ENCODE assay signal across 8 mouse cellular contexts in genomic region chr3:88157771-88158597, GRCm38 (mm10). TPM values are rescaled to one million over a fixed set of nuclear protein-coding genes. Genes with fewer than 3 reads are reported as not detected.
DNase-seq lines count a peak whose midpoint lies in the region; ATAC-seq lines count a peak whose summit lies in the region.

No protein-coding gene starts in this region.

- no peaks in the 10 kb centered on the region for H3K9me3 ChIP-seq in embryonic facial prominence, embryonic 12.5 days
- no peaks in the 10 kb centered on the region for H3K9me3 ChIP-seq in hindbrain, embryonic 14.5 days (ENCODE audit: control insufficient read depth, low read length)
- no peaks in the 10 kb centered on the region for H3K9me3 ChIP-seq in lung, embryonic 15.5 days

- H3K9ac ChIP-seq in embryonic facial prominence, embryonic 12.5 days: peak overlapping the region; percentile 30; the same call in 1 of the 2 replicates
- no peak overlapping the region for H3K9ac ChIP-seq in hindbrain, embryonic 14.5 days
- H3K9ac ChIP-seq in lung, embryonic 15.5 days: no peak overlapping the region

- 0 out of 2 replicates have a peak overlapping the region, but pooled peaks have one; percentile 11 for H3K4me2 ChIP-seq in embryonic facial prominence, embryonic 12.5 days (replicated peaks)
- no peak overlapping the region for H3K4me2 ChIP-seq in hindbrain, embryonic 14.5 days (replicated peaks)
- H3K4me2 ChIP-seq in lung, embryonic 15.5 days: no peak overlapping the region

- 14% methylated on average over 23 of the region's 23 CpGs for WGBS in embryonic facial prominence, embryonic 12.5 days
- WGBS in hindbrain, embryonic 14.5 days: 21% methylated on average over 23 of the region's 23 CpGs
- WGBS in lung, embryonic 15.5 days: 20% methylated on average over 23 of the region's 23 CpGs

- ATAC-seq in embryonic facial prominence, embryonic 12.5 days (ENCODE audit: insufficient number of reproducible peaks, insufficient read depth, low FRiP score, low TSS enrichment): peak; percentile 67
- ATAC-seq in hindbrain, embryonic 14.5 days (ENCODE audit: low FRiP score): no peak
- peak; percentile 77 for ATAC-seq in lung, embryonic 15.5 days (ENCODE audit: borderline replicate concordance, extremely low read depth, low FRiP score, low TSS enrichment)

- H3K4me3 ChIP-seq in embryonic facial prominence, embryonic 12.5 days: no peak overlapping the region; the same call in 1 of the 2 replicates
- H3K4me3 ChIP-seq in hindbrain, embryonic 14.5 days (replicated peaks; ENCODE audit: low read length): no peak overlapping the region
- H3K4me3 ChIP-seq in lung, embryonic 15.5 days: no peak overlapping the region

- peak; percentile 54 for DNase-seq in adrenal gland, postnatal 25 days
- DNase-seq in adrenal gland, adult 18-20 months (ENCODE audit: low spot score in 2 of 2): no peak
- DNase-seq in CD8-positive naive resting alpha-beta T cell, adult 2 months (ENCODE audit: low read depth in 2 of 2, low spot score in 2 of 2): peak; percentile 51 to 61
- DNase-seq in hindbrain, embryonic 14.5 days (ENCODE audit: low spot score): peak; percentile 60
- DNase-seq in retina, embryonic 14.5 days (ENCODE audit: low spot score): peak; percentile 77
- DNase-seq in layer of hippocampus, adult 9-10 months (ENCODE audit: low spot score): no peak

- H3K36me3 ChIP-seq in embryonic facial prominence, embryonic 12.5 days: peaks cover 63% of the 10 kb centered on the region
- H3K36me3 ChIP-seq in hindbrain, embryonic 14.5 days (replicated peaks; ENCODE audit: control insufficient read depth, insufficient read depth): peaks cover 66% of the 10 kb centered on the region
- peaks cover 67% of the 10 kb centered on the region for H3K36me3 ChIP-seq in lung, embryonic 15.5 days

- no peaks in the 10 kb centered on the region for H3K27me3 ChIP-seq in embryonic facial prominence, embryonic 12.5 days
- H3K27me3 ChIP-seq in hindbrain, embryonic 14.5 days (ENCODE audit: control insufficient read depth, insufficient read depth, low read length): no peaks in the 10 kb centered on the region
- no peaks in the 10 kb centered on the region for H3K27me3 ChIP-seq in lung, embryonic 15.5 days

- H3K27ac ChIP-seq in embryonic facial prominence, embryonic 12.5 days: 0 out of 2 replicates have a peak overlapping the region, but pooled peaks have one; percentile 36
- no peak overlapping the region for H3K27ac ChIP-seq in hindbrain, embryonic 14.5 days
- H3K27ac ChIP-seq in lung, embryonic 15.5 days: no peak overlapping the region

- H3K4me1 ChIP-seq in embryonic facial prominence, embryonic 12.5 days: peaks cover 4% of the 10 kb centered on the region
- peaks cover 12% of the 10 kb centered on the region; the same call in 1 of the 2 replicates for H3K4me1 ChIP-seq in hindbrain, embryonic 14.5 days (replicated peaks; ENCODE audit: control insufficient read depth, insufficient read depth, low read length)
- H3K4me1 ChIP-seq in lung, embryonic 15.5 days: 0 out of 2 replicates have a peak, but pooled peaks cover 2% of the 10 kb centered on the region

RNA-seq across cellular contexts. Expression of gene Mef2d, which starts 15.8 kb away (rescaled TPM):
- 104 TPM in 2 replicates for total RNA-seq in adrenal gland, postnatal 25 days (2021)
- total RNA-seq in adrenal gland, adult 18-20 months (2021): 10 to 100 TPM; 83.3 to 90.7 TPM
- 16.9 and 17.7 TPM in 2 replicates for polyA plus RNA-seq in embryonic facial prominence, embryonic 12.5 days (2016; fragmentation: Nextera tagmentation; extraction: Ambion mirVana)
- polyA plus RNA-seq in hindbrain, embryonic 14.5 days (2014; fragmentation: Nextera tagmentation; extraction: Ambion mirVana): 20.4 and 22.4 TPM in 2 replicates
- polyA plus RNA-seq in lung, embryonic 15.5 days (2015; fragmentation: Nextera tagmentation; extraction: Ambion mirVana): 16.7 and 20.4 TPM in 2 replicates

Comparison
In these comparisons a context has a peak if more than half of its experiments do, and no peak if none do; other contexts are left out.
1. DNase-seq: peak in adrenal gland, postnatal 25 days (single experiment), CD8-positive naive resting alpha-beta T cell, adult 2 months (2 of 2), hindbrain, embryonic 14.5 days (single experiment) and retina, embryonic 14.5 days (single experiment); none in adrenal gland, adult 18-20 months (0 of 2) and layer of hippocampus, adult 9-10 months (single experiment).